Mouse (Mus musculus) testis, adult 10 weeks (tissue): ENCODE results near the gene Iqcc. TPM values are rescaled to one million over a fixed set of nuclear protein-coding genes. Genes with fewer than 3 reads are reported as not detected.

Source experiments
- polyA plus RNA-seq: library from polyadenylated mRNA; stranded (reverse); fragments of 350-450 nt; fragmentation: Illumina TruSeq; extraction: RNeasy Lipid Tissue Mini Kit (QIAGEN cat#74804); gene quantifications from one replicate; pipeline ENCODE4 v1.2.3, GENCODE M21; 2014; ENCODE audit warnings: low read depth, low replicate concordance

Iqcc gene
- 11.5 TPM for polyA plus RNA-seq

DNA sequence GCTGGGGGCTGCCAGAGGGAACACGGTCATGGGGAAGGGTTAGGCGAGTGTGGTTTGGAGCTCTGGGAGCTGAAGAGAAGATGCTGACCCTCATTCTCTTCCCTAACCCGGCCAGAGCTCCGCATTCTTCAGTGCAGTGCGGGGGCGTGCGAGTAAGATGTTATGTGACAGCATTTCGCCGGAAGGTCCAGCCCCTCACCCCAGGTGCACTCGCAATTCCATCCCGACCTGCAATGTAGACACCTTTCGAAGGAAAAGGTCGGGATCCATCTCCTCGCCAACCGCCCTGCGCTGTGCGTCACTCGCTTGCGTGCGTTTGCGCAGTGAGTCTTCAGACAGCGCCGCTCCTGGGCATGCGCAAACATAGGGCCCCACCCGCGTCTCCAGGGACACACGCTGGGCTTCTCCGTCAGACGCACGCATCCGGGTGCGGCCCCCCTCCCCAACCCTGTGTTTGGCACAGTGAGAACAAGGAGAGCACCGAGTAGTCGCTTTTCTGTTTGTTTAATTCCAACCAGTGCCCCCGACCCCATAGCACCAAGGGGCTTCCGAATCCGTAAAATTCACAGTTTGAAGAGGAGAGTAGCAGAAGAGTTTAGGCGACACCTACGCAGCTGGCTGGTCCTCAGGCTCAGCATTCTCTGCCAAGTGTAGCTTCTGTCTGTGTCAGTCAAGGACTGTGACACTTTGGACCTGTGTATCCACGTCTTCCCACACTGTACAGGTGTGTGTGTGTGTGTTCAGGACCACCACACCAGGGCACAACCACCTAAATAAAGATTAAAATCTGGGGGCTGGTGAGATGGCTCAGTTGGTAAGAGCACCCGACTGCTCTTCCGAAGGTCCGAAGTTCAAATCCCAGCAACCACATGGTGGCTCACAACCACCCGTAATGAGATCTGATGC, at the start of gene Iqcc:
TSS of gene Iqcc (minus strand) at position 314 of the 906 bp plus-strand sequence.

DNA sequence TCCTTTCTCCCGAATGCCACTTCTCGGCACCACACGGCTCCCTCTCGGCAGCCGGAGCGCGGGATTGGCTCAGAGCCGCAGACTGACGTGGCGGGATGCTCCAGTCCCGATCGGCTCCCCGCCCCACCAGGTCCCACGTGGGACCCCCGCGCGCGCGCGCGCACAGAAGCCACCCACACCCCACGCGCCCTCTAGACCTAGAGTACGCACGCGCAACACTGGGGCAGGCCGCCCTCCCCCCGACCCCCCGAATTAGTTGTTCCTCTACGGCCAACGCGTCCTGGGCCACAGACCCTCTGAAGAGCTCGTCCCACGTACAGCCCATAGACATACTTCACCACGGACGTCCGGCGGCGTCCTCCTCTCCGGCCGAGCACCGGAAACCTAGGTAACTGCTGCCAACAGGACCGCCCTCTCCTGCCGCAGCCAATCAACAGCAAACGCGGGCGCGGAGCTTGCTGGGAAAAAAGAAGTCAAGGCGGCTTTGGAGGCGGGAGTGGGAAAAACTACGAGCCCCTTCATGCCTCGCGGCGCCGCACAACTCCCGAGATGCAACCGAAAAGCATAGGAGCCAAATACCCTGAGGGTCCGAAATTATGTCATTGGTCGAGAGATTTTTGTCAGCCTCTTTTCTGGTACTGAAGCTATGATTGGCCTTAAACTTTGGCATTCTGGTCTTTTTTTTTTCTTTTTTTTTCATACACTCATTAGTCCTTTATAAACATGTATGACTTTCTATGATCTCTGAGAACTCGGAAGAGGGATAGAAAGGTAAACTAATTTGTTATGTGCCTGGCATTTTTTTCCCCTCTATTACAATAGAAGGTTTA, 22.0 kb upstream of the Iqcc start, which contains the start of gene Txlna:
TSS of gene Txlna (minus strand) at position 428 of the 830 bp plus-strand sequence.

DNA sequence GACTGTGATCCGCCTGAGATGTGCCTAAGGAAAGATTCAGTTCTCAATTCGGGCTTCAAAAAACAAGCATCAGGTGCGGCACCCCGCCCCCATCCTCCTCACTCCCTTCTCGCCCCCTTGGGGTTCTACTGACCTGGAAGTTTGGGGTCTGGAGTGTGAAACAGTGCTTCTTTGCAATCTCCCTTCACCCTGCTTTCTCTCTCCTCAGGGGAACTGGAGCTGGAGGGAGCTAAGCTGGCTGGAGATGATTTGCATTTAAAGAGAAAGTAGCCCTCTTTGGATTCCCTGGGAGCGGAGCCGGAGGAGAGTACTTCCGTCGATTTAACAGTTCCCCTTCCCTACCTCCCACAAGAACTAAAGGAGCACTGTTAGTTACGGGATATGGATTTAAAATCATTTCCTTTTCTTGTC, 4.8 kb upstream of the Iqcc start, which contains the start of gene Ccdc28b:
TSS of gene Ccdc28b (minus strand) at position 267 of the 411 bp plus-strand sequence.

DNA sequence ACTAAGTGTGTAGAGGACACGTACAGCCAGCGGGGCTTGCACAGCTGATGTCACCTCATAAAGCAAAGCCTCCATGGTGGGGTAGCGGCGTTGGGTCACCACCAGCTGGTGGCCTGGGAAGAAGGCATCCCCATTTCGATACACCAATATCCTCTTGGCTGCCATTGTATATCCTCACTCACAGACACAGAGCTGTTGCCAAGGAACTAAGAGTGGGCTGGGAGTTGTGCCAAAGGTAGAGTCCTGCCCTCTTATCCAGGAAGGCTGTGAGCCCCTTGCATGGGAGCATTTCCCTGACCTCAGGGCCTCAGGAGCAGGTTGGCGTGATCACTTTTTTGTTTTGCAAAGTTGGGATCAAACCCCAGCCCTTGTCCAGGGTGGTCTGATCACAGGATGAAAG, 4.8 kb downstream of the Iqcc start, which contains the start of gene Dcdc2b:
TSS of gene Dcdc2b (minus strand) at position 165 of the 400 bp plus-strand sequence.

DNA sequence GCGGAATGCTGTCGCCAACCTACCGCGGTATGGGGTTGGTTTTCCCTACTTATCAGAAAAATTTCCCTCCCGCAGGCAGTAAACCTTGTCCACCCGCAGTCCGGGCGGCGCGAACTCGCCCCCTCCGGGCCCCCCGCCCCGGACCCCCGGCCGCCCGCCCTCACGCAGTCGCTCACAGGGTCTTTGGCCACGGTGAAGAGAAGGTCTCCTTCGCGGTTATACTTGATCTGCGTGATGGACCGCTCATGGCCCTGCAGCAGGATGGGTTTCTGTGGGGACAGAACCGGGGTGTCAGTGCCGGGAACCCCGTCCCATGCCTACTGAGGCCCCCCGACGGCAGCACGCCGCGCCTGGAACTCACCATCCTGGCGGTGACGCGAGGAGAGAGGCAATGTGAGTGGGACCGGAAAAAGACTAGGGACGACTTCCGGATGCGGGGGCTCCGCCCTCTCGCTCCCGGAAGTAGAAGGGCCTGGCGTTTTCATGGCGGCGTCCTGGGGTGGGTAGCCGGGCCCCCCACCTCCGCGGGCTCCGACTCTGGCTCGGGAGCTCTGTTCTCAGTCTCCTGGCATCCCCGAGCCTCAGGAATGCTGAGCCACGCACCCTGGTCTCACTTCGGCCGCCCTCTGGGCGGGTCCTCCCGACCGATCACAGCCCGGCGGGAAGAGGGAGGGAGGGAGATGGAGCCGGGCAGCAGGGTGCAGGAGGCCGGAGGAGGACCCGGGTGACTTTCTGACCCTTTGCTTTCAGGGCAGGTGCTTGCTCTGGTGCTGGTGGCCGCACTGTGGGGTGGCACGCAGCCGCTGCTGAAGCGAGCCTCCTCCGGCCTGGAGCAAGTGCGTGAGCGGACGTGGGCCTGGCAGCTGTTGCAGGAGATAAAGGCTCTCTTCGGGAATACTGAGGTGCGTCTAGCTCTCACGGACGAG, 18.4 kb downstream of the Iqcc start, which contains the start of the genes Eif3i and Tmem234:
TSS of gene Eif3i (minus strand) at position 416 of the 926 bp plus-strand sequence.
TSS of gene Tmem234 (plus strand) at position 436 of the 926 bp plus-strand sequence.

DNA sequence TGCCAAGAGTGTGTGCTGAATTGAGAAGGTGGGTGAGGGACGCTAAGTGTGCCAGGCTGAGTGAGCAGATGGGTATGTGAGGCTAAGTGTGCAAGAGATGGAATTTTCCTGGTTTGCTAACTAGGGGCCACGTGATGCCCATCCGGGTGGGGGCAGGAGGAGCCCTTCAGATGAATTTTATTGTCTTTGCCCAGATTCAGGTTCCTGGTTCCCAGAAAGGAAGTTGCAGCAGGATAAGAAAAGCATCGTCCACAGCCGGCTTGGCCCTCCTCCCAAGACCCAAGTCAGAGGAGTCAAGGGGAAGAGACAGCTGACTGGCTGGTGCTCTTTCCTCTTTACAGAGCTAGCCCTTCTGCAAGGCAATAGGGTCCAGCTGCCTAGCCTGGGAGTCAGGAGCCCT, 40.4 kb downstream of the Iqcc start, which contains the start of gene Fam167b:
TSS of gene Fam167b (minus strand) at position 84 of the 400 bp plus-strand sequence.

DNA sequence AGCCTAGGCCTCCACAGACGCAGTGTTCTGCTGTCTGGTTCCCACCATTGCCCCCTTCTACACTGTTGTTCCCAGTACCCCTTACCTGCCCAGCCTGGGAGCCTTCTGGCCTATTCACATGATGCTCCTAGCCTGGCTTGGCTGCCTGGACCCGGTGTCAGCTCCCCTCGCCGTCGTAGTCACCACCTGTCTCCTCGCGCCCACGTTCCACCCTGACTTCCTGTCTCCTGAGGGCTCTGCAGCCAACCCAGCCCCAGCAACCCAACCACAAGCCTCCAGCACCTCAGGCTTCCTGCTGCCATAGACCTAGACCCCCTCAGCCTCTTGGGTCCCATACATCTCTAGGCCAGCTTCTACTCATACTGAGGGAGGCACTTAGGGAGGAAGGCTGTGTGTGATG, 45.5 kb downstream of the Iqcc start, which contains the start of gene Lck:
TSS of gene Lck (minus strand) at position 212 of the 400 bp plus-strand sequence.

Other genes starting within 250 kb of the Iqcc start
- 1.0 TPM for gene Zbtb8a, start 241.0 kb downstream of the Iqcc start, polyA plus RNA-seq
- 1.9 TPM for gene Zbtb8b, start 178.2 kb downstream of the Iqcc start, polyA plus RNA-seq
- gene Bsdc1, start 157.5 kb downstream of the Iqcc start, polyA plus RNA-seq: 12.7 TPM
- gene Tssk3, start 128.1 kb downstream of the Iqcc start, polyA plus RNA-seq: 76.5 TPM
- gene Fam229a, start 127.9 kb downstream of the Iqcc start, polyA plus RNA-seq: not detected
- 80.2 TPM for gene Marcksl1, start 105.5 kb downstream of the Iqcc start, polyA plus RNA-seq
- gene Hdac1, start 76.4 kb downstream of the Iqcc start, polyA plus RNA-seq: 125 TPM
- gene Lck, start 45.5 kb downstream of the Iqcc start, polyA plus RNA-seq: 0.55 TPM
- not detected for gene Fam167b, start 40.5 kb downstream of the Iqcc start, polyA plus RNA-seq
- gene Eif3i, start 18.5 kb downstream of the Iqcc start, polyA plus RNA-seq: 18.7 TPM
- 20.7 TPM for gene Tmem234, start 18.4 kb downstream of the Iqcc start, polyA plus RNA-seq
- gene Dcdc2b, start 4.8 kb downstream of the Iqcc start, polyA plus RNA-seq: not detected
- gene Ccdc28b, start 4.8 kb upstream of the Iqcc start, polyA plus RNA-seq: 1.8 TPM
- 6.8 TPM for gene Txlna, start 22.0 kb upstream of the Iqcc start, polyA plus RNA-seq
- gene Kpna6, start 53.7 kb upstream of the Iqcc start, polyA plus RNA-seq: 296 TPM
- gene Tmem39b, start 77.7 kb upstream of the Iqcc start, polyA plus RNA-seq: 5.2 TPM
- 99.4 TPM for gene Khdrbs1, start 123.2 kb upstream of the Iqcc start, polyA plus RNA-seq
- 544 TPM for gene Ptp4a2, start 192.1 kb upstream of the Iqcc start, polyA plus RNA-seq